Mouse (Mus musculus) spleen, postnatal 0 days (tissue): ENCODE data around the gene Ccr3. TPM values are rescaled to one million over a fixed set of nuclear protein-coding genes. Genes with fewer than 3 reads are reported as not detected.

Experiments
- polyA plus RNA-seq: library from polyadenylated mRNA; unstranded; fragments of >200 nt; fragmentation: Nextera tagmentation; extraction: Ambion mirVana; gene quantifications from 2 replicates; pipeline ENCODE4 v1.2.1, GENCODE M21; 2015

The Ccr3 gene
- 0.32 and 0.55 TPM in 2 replicates for polyA plus RNA-seq

GRCm38 (mm10) chr9:124021672-124022071 is at the start of gene Ccr3:
Ccr3 (plus strand) TSS chr9:124021972.

GRCm38 (mm10) chr9:123978308-123978707 is 43.5 kb upstream of the Ccr3 start, which contains the start of gene Ccr1l1:
Ccr1l1 (minus strand) TSS chr9:123978408.

Other genes starting within 250 kb of the Ccr3 start
- 0.99 and 2.0 TPM in 2 replicates for gene Cxcr6, start 215.5 kb upstream of the Ccr3 start, polyA plus RNA-seq
- 6.9 and 7.6 TPM in 2 replicates for gene Fyco1, start 170.1 kb upstream of the Ccr3 start, polyA plus RNA-seq
- 0.12 and 0.16 TPM in 2 replicates for gene Xcr1, start 159.9 kb upstream of the Ccr3 start, polyA plus RNA-seq
- 14.5 and 18.3 TPM in 2 replicates for gene Ccr1, start 53.3 kb upstream of the Ccr3 start, polyA plus RNA-seq
- gene Ccr1l1, start 43.6 kb upstream of the Ccr3 start, polyA plus RNA-seq, result not detected in 2 replicates
- gene Ccr2, start 80.0 kb downstream of the Ccr3 start, polyA plus RNA-seq, result 9.8 and 13.6 TPM in 2 replicates
- gene Ccr5, start 99.6 kb downstream of the Ccr3 start, polyA plus RNA-seq, result 1.6 and 1.7 TPM in 2 replicates